Mouse (Mus musculus) midbrain, embryonic 12.5 days (tissue): ENCODE data around the gene Vapa. TPM values are rescaled to one million over a fixed set of nuclear protein-coding genes. Genes with fewer than 3 reads are reported as not detected.
"Not testable (repeated sequence)": the region's sequence is repeated elsewhere in the genome, so short reads cannot be mapped to it uniquely, and the experiment has no call there.

Experiments
- ATAC-seq: fragments of 200-750 bp; cut with Nextera tagmentation; 2 replicates; pipeline ENCODE4 v1.8.0; 2017; ENCODE audit warnings: low read depth, moderate TSS enrichment, moderate library complexity; ENCODE audit not compliant: low FRiP score
- H3K27ac ChIP-seq: fragments of 300-500 bp; sonication (generic); replicated peaks from 2 replicates; pipeline ENCODE4 v1.5.1; 2016; ENCODE audit warnings: mild to moderate bottlenecking
- H3K27me3 ChIP-seq: fragments of 300-500 bp; sonication (generic); 2 replicates; pipeline ENCODE4 v1.6.1; 2016; ENCODE audit warnings: mild to moderate bottlenecking
- H3K36me3 ChIP-seq: fragments of 300-500 bp; sonication (generic); 2 replicates; pipeline ENCODE4 v1.6.1; 2016
- H3K4me1 ChIP-seq: fragments of 300-500 bp; sonication (generic); 2 replicates; pipeline ENCODE4 v1.6.1; 2016
- H3K4me2 ChIP-seq: fragments of 300-500 bp; sonication (generic); replicated peaks from 2 replicates; pipeline ENCODE4 v1.6.1; 2016; ENCODE audit warnings: mild to moderate bottlenecking, moderate library complexity
- H3K4me3 ChIP-seq: fragments of 300-500 bp; sonication (generic); 2 replicates; pipeline ENCODE4 v1.5.1; 2016; ENCODE audit warnings: mild to moderate bottlenecking
- H3K9ac ChIP-seq: fragments of 300-500 bp; sonication (generic); replicated peaks from 2 replicates; pipeline ENCODE4 v1.6.1; 2016; ENCODE audit warnings: mild to moderate bottlenecking, moderate library complexity
- H3K9me3 ChIP-seq: fragments of 300-500 bp; sonication (generic); 2 replicates; pipeline ENCODE4 v1.6.1; 2016; ENCODE audit warnings: mild to moderate bottlenecking
- WGBS: fragments of 180-500 bp; shearing (Covaris S2); methylation state at CpG from one replicate; pipeline ENCODE4 v1.1.7; 2016; 5-methylcytosine and 5-hydroxymethylcytosine counted together
- polyA plus RNA-seq: library from polyadenylated mRNA; unstranded; fragments of >200 nt; fragmentation: Nextera tagmentation; extraction: Ambion mirVana; gene quantifications from 2 replicates; pipeline ENCODE4 v1.2.1, GENCODE M21; 2016

Gene Vapa
- polyA plus RNA-seq, 1 experiment from 2014 or later: 238 TPM

- Histone ChIP-seq H3K27me3 (no peaks in the 10 kb centered on the region), H3K4me3 (no peak overlapping the region), H3K4me1 (no peaks in the 10 kb centered on the region), H3K4me2 (peak overlapping the region; percentile 8), H3K36me3 (no peaks in the 10 kb centered on the region), H3K9me3 (no peaks in the 10 kb centered on the region), H3K9ac (no peak overlapping the region), H3K27ac (no peak overlapping the region)
- 54% methylated on average over 9 of the region's 9 CpGs for WGBS
- peak; percentile 18; the same call in 1 of the 2 replicates for ATAC-seq
These were observed 54.6 kb downstream of the Vapa start for GRCm38 (mm10) chr17:65558788-65559187.

GRCm38 (mm10) chr17:65558217-65558616 lies 55.1 kb downstream of the Vapa start:
- 27% methylated on average over 9 of the region's 9 CpGs for WGBS
- Histone ChIP-seq H3K9me3 (no peaks in the 10 kb centered on the region), H3K4me2 (peak overlapping the region; percentile 8), H3K36me3 (no peaks in the 10 kb centered on the region), H3K9ac (no peak overlapping the region), H3K4me1 (no peaks in the 10 kb centered on the region), H3K27ac (no peak overlapping the region), H3K27me3 (no peaks in the 10 kb centered on the region), H3K4me3 (no peak overlapping the region)
- peak; percentile 53 for ATAC-seq

GRCm38 (mm10) chr17:65557212-65557611 lies 56.1 kb downstream of the Vapa start:
- no peaks in the 10 kb centered on the region for H3K36me3 ChIP-seq
- 84% methylated on average over 6 of the region's 6 CpGs for WGBS
- H3K9ac ChIP-seq: no peak overlapping the region
- no peak overlapping the region for H3K4me3 ChIP-seq
- H3K4me2 ChIP-seq: no peak overlapping the region
- no peaks in the 10 kb centered on the region for H3K4me1 ChIP-seq
- no peaks in the 10 kb centered on the region for H3K27me3 ChIP-seq
- no peak for ATAC-seq
- no peak overlapping the region for H3K27ac ChIP-seq
- no peaks in the 10 kb centered on the region for H3K9me3 ChIP-seq

GRCm38 (mm10) chr17:65556798-65557197 lies 56.6 kb downstream of the Vapa start:
- Histone ChIP-seq H3K27ac (no peak overlapping the region), H3K4me3 (no peak overlapping the region), H3K27me3 (no peaks in the 10 kb centered on the region), H3K4me2 (no peak overlapping the region), H3K9ac (no peak overlapping the region), H3K36me3 (no peaks in the 10 kb centered on the region), H3K4me1 (no peaks in the 10 kb centered on the region), H3K9me3 (no peaks in the 10 kb centered on the region)
- no peak for ATAC-seq
- 78% methylated on average over 10 of the region's 10 CpGs for WGBS

- H3K4me1 ChIP-seq: no peaks in the 10 kb centered on the region
- ATAC-seq: no peak
- WGBS: 88% methylated on average over 12 of the region's 12 CpGs
- no peak overlapping the region for H3K27ac ChIP-seq
- H3K9me3 ChIP-seq: no peaks in the 10 kb centered on the region
- H3K27me3 ChIP-seq: no peaks in the 10 kb centered on the region
- H3K9ac ChIP-seq: no peak overlapping the region
- H3K4me3 ChIP-seq: no peak overlapping the region
- H3K36me3 ChIP-seq: no peaks in the 10 kb centered on the region
- no peak overlapping the region for H3K4me2 ChIP-seq
These were observed 60.8 kb downstream of the Vapa start for GRCm38 (mm10) chr17:65552426-65552997.

- WGBS: 89% methylated on average over 4 of the region's 4 CpGs
- H3K27ac ChIP-seq: no peak overlapping the region
- no peak for ATAC-seq
- H3K4me3 ChIP-seq: no peak overlapping the region
- no peaks in the 10 kb centered on the region for H3K9me3 ChIP-seq
- H3K4me1 ChIP-seq: no peaks in the 10 kb centered on the region
- no peak overlapping the region for H3K9ac ChIP-seq
- no peaks in the 10 kb centered on the region for H3K27me3 ChIP-seq
- H3K36me3 ChIP-seq: no peaks in the 10 kb centered on the region
- no peak overlapping the region for H3K4me2 ChIP-seq
These were observed 63.0 kb downstream of the Vapa start for GRCm38 (mm10) chr17:65550357-65550756.

- 81% methylated on average over 18 of the region's 18 CpGs for WGBS
- H3K27me3 ChIP-seq: no peaks in the 10 kb centered on the region
- H3K36me3 ChIP-seq: no peaks in the 10 kb centered on the region
- no peaks in the 10 kb centered on the region for H3K4me1 ChIP-seq
- no peak overlapping the region for H3K4me3 ChIP-seq
- no peaks in the 10 kb centered on the region for H3K9me3 ChIP-seq
- H3K27ac ChIP-seq: no peak overlapping the region
- no peak overlapping the region for H3K4me2 ChIP-seq
- no peak for ATAC-seq
- no peak overlapping the region for H3K9ac ChIP-seq
These were observed 64.5 kb downstream of the Vapa start for GRCm38 (mm10) chr17:65548698-65549365.

- not testable (repeated sequence) for H3K27me3 ChIP-seq, H3K36me3 ChIP-seq, H3K9ac ChIP-seq, H3K4me1 ChIP-seq, H3K4me2 ChIP-seq, ATAC-seq, H3K4me3 ChIP-seq, H3K27ac ChIP-seq, H3K9me3 ChIP-seq
- 91% methylated on average over 4 of the region's 4 CpGs for WGBS
These were observed 67.1 kb downstream of the Vapa start for GRCm38 (mm10) chr17:65546221-65546620.

GRCm38 (mm10) chr17:65540441-65541272 lies 72.7 kb downstream of the Vapa start, which contains the start of gene Tmem232:
Gene Tmem232 (minus strand): TSS chr17:65540782.
- Histone ChIP-seq H3K9ac (no peak within 1 kb of the TSS), H3K27me3 (no peaks in the 10 kb centered on the region), H3K4me1 (peaks cover 4% of the 10 kb centered on the region; the same call in 1 of the 2 replicates), H3K36me3 (no peaks in the 10 kb centered on the region), H3K4me2 (peak within 1 kb of the TSS; percentile 56), H3K9me3 (no peaks in the 10 kb centered on the region), H3K4me3 (peak within 1 kb of the TSS; percentile 37), H3K27ac (no peak within 1 kb of the TSS)
- 15% methylated on average over 26 of the region's 26 CpGs for WGBS
- peak; percentile 70; the same call in 1 of the 2 replicates for ATAC-seq

GRCm38 (mm10) chr17:65536156-65536555 lies 77.2 kb downstream of the Vapa start:
- no peak overlapping the region for H3K4me3 ChIP-seq
- ATAC-seq: peak; percentile 48; the same call in 1 of the 2 replicates
- H3K27me3 ChIP-seq: no peaks in the 10 kb centered on the region
- H3K36me3 ChIP-seq: no peaks in the 10 kb centered on the region
- WGBS: 27% methylated on average over 3 of the region's 3 CpGs
- H3K9me3 ChIP-seq: no peaks in the 10 kb centered on the region
- H3K27ac ChIP-seq: no peak overlapping the region
- H3K4me2 ChIP-seq: no peak overlapping the region
- peaks cover 4% of the 10 kb centered on the region; the same call in 1 of the 2 replicates for H3K4me1 ChIP-seq
- no peak overlapping the region for H3K9ac ChIP-seq

GRCm38 (mm10) chr17:65532381-65532780 lies 81.0 kb downstream of the Vapa start:
- H3K27me3 ChIP-seq, H3K4me3 ChIP-seq, ATAC-seq, H3K36me3 ChIP-seq, H3K4me2 ChIP-seq, H3K4me1 ChIP-seq, H3K27ac ChIP-seq, H3K9me3 ChIP-seq, H3K9ac ChIP-seq: not testable (repeated sequence)
